Mouse (Mus musculus): ENCODE measurements at regions not wholly inside any gene's neighbourhood (a gene's known extent, or its start where the extent isn't known, plus 50 kb on each side); places are given as distances from the start of the nearest gene placed in this dataset.
"Not testable (repeated sequence)": the region's sequence is repeated elsewhere in the genome, so short reads cannot be mapped to it uniquely, and the experiment has no call there.

GRCm38 (mm10) chr1:102264457-102264856, 2491.9 kb downstream of the Cntnap5b start:
- H3K4me1 ChIP-seq (replicated peaks; ENCODE audit: control insufficient read depth, insufficient read depth, low read length); H3K36me3 ChIP-seq (replicated peaks; ENCODE audit: control insufficient read depth, insufficient read depth): not testable (repeated sequence)
- WGBS: 83% methylated on average over 4 of the region's 4 CpGs

GRCm38 (mm10) chr1:102274456-102274855, 2493.9 kb upstream of the Cdh20 start:
- H3K9me3 ChIP-seq (ENCODE audit: control insufficient read depth, low read length): no peaks in the 10 kb centered on the region
- H3K9ac ChIP-seq: no peak overlapping the region
- no peaks in the 10 kb centered on the region for H3K4me1 ChIP-seq (replicated peaks; ENCODE audit: control insufficient read depth, insufficient read depth, low read length)
- no peak overlapping the region for H3K4me2 ChIP-seq (replicated peaks)
- no peaks in the 10 kb centered on the region for H3K36me3 ChIP-seq (replicated peaks; ENCODE audit: control insufficient read depth, insufficient read depth)
- DNase-seq (ENCODE audit: low spot score) (no peak), ATAC-seq (ENCODE audit: low FRiP score) (no peak)
- H3K27me3 ChIP-seq (ENCODE audit: control insufficient read depth, insufficient read depth, low read length): no peaks in the 10 kb centered on the region
- H3K27ac ChIP-seq: no peak overlapping the region
- H3K4me3 ChIP-seq (replicated peaks; ENCODE audit: low read length): no peak overlapping the region

More at GRCm38 (mm10) chr1:102264457-102264856, 2491.9 kb downstream of the Cntnap5b start:
- not testable (repeated sequence) for H3K27ac ChIP-seq; H3K4me2 ChIP-seq (replicated peaks); DNase-seq (ENCODE audit: low spot score); ATAC-seq (ENCODE audit: low FRiP score); H3K4me3 ChIP-seq (replicated peaks; ENCODE audit: low read length); H3K9ac ChIP-seq; H3K27me3 ChIP-seq (ENCODE audit: control insufficient read depth, insufficient read depth, low read length)
- H3K9me3 ChIP-seq (ENCODE audit: control insufficient read depth, low read length): peaks cover 13% of the 10 kb centered on the region

GRCm38 (mm10) chr1:102288288-102288687, 2480.0 kb upstream of the Cdh20 start:
- Histone ChIP-seq H3K27ac (no peak overlapping the region), H3K4me2 (replicated peaks) (no peak overlapping the region), H3K9ac (no peak overlapping the region), H3K36me3 (replicated peaks; ENCODE audit: control insufficient read depth, insufficient read depth) (no peaks in the 10 kb centered on the region), H3K27me3 (ENCODE audit: control insufficient read depth, insufficient read depth, low read length) (no peaks in the 10 kb centered on the region), H3K9me3 (ENCODE audit: control insufficient read depth, low read length) (no peaks in the 10 kb centered on the region), H3K4me3 (replicated peaks; ENCODE audit: low read length) (no peak overlapping the region), H3K4me1 (replicated peaks; ENCODE audit: control insufficient read depth, insufficient read depth, low read length) (no peaks in the 10 kb centered on the region)
- 9% methylated on average over 1 of the region's 1 CpGs for WGBS
- DNase-seq (ENCODE audit: low spot score) (no peak), ATAC-seq (ENCODE audit: low FRiP score) (no peak)

- DNase-seq (ENCODE audit: low spot score) (no peak), ATAC-seq (ENCODE audit: low FRiP score) (no peak)
- no peak overlapping the region for H3K27ac ChIP-seq
- no peaks in the 10 kb centered on the region for H3K4me1 ChIP-seq (replicated peaks; ENCODE audit: control insufficient read depth, insufficient read depth, low read length)
- WGBS: 40% methylated on average over 1 of the region's 1 CpGs
- H3K36me3 ChIP-seq (replicated peaks; ENCODE audit: control insufficient read depth, insufficient read depth): no peaks in the 10 kb centered on the region
- 0 out of 2 replicates have a peak, but pooled peaks cover 4% of the 10 kb centered on the region for H3K9me3 ChIP-seq (ENCODE audit: control insufficient read depth, low read length)
- H3K27me3 ChIP-seq (ENCODE audit: control insufficient read depth, insufficient read depth, low read length): no peaks in the 10 kb centered on the region
- H3K9ac ChIP-seq: no peak overlapping the region
- no peak overlapping the region for H3K4me2 ChIP-seq (replicated peaks)
- no peak overlapping the region for H3K4me3 ChIP-seq (replicated peaks; ENCODE audit: low read length)
Measured at GRCm38 (mm10) chr1:102303526-102303925, 2464.8 kb upstream of the Cdh20 start.

- no peaks in the 10 kb centered on the region for H3K9me3 ChIP-seq (ENCODE audit: control insufficient read depth, low read length)
- H3K27ac ChIP-seq: no peak overlapping the region
- H3K36me3 ChIP-seq (replicated peaks; ENCODE audit: control insufficient read depth, insufficient read depth): no peaks in the 10 kb centered on the region
- no peak overlapping the region for H3K4me2 ChIP-seq (replicated peaks)
- no peaks in the 10 kb centered on the region for H3K4me1 ChIP-seq (replicated peaks; ENCODE audit: control insufficient read depth, insufficient read depth, low read length)
- 95% methylated on average over 1 of the region's 1 CpGs for WGBS
- H3K4me3 ChIP-seq (replicated peaks; ENCODE audit: low read length): no peak overlapping the region
- no peak for ATAC-seq (ENCODE audit: low FRiP score)
- no peak overlapping the region for H3K9ac ChIP-seq
- H3K27me3 ChIP-seq (ENCODE audit: control insufficient read depth, insufficient read depth, low read length): no peaks in the 10 kb centered on the region
- DNase-seq (ENCODE audit: low spot score): no peak
Measured at GRCm38 (mm10) chr1:102353136-102353535, 2415.2 kb upstream of the Cdh20 start.

- ATAC-seq (ENCODE audit: low FRiP score): not testable (repeated sequence)
Measured at GRCm38 (mm10) chr1:102357911-102358310, 2410.4 kb upstream of the Cdh20 start.

GRCm38 (mm10) chr1:102378613-102379012, 2389.7 kb upstream of the Cdh20 start:
- H3K4me3 ChIP-seq (replicated peaks; ENCODE audit: low read length): no peak overlapping the region
- H3K36me3 ChIP-seq (replicated peaks; ENCODE audit: control insufficient read depth, insufficient read depth): no peaks in the 10 kb centered on the region
- H3K27me3 ChIP-seq (ENCODE audit: control insufficient read depth, insufficient read depth, low read length): no peaks in the 10 kb centered on the region
- DNase-seq (ENCODE audit: low spot score) (no peak), ATAC-seq (ENCODE audit: low FRiP score) (no peak)
- no peak overlapping the region for H3K27ac ChIP-seq
- H3K4me2 ChIP-seq (replicated peaks): no peak overlapping the region
- H3K4me1 ChIP-seq (replicated peaks; ENCODE audit: control insufficient read depth, insufficient read depth, low read length): no peaks in the 10 kb centered on the region
- H3K9me3 ChIP-seq (ENCODE audit: control insufficient read depth, low read length): no peaks in the 10 kb centered on the region
- H3K9ac ChIP-seq: no peak overlapping the region
- 58% methylated on average over 1 of the region's 1 CpGs for WGBS

More at GRCm38 (mm10) chr1:102357911-102358310, 2410.4 kb upstream of the Cdh20 start:
- H3K9ac ChIP-seq; H3K4me2 ChIP-seq (replicated peaks); H3K4me1 ChIP-seq (replicated peaks; ENCODE audit: control insufficient read depth, insufficient read depth, low read length); H3K4me3 ChIP-seq (replicated peaks; ENCODE audit: low read length); DNase-seq (ENCODE audit: low spot score); H3K27ac ChIP-seq; H3K27me3 ChIP-seq (ENCODE audit: control insufficient read depth, insufficient read depth, low read length); H3K9me3 ChIP-seq (ENCODE audit: control insufficient read depth, low read length); H3K36me3 ChIP-seq (replicated peaks; ENCODE audit: control insufficient read depth, insufficient read depth): not testable (repeated sequence)
- WGBS: 90% methylated on average over 8 of the region's 8 CpGs

Data from hindbrain, embryonic 14.5 days (tissue).